Mouse (Mus musculus) WW6 (cell line): ENCODE measurements around the gene Etnppl.

Experiments
- DNase-seq: peaks from one replicate; pipeline ENCODE4 v3.0.0-alpha.2; 2013; ENCODE audit warnings: low read depth, low spot score

Gene Etnppl

GRCm38 (mm10) chr3:130617439-130617898 lies at the start of gene Etnppl:
Etnppl (plus strand) TSS chr3:130617448.
- DNase-seq = no peak

DNA sequence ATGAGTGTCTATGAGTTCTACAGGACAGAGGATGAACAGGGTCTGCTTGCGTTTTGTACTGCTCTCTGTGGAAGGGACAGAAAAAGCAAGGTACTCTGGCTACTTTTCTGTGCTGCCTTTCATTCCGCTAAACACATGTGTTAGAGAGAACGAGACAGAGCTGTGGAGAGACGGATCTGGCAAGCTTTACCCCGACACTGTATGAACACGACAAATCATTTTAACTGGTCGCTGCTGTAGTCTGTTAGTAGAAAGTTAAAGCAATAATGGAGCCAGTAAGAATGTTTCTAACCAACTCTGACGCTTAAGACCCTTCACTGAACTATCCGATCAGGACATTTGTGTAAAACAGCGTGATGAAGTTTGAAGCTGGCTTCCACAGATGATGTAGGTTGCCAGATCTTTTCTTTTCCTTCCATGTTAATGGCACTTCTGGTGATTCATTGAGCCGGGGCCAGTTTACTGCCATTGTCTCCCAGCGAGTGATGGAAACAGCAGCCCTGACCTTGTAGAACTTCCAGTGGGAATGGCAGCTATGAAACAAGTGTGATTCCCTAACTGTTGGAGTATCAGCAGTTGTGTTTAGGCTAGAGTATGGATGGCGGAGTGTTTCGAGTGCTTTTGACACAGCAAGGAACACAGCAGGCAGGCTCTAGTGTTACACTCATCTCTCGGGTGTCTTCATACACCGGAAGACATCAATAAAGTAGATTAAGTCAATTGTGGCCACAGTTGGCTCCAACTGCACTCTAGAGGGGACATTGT lies 48.7 kb upstream of the Etnppl start:
- no peak for DNase-seq

- no peak for DNase-seq
Measured at GRCm38 (mm10) chr3:130573243-130573642, 44.0 kb upstream of the Etnppl start.

GRCm38 (mm10) chr3:130574652-130575051 lies 42.6 kb upstream of the Etnppl start:
- no peak for DNase-seq

DNA sequence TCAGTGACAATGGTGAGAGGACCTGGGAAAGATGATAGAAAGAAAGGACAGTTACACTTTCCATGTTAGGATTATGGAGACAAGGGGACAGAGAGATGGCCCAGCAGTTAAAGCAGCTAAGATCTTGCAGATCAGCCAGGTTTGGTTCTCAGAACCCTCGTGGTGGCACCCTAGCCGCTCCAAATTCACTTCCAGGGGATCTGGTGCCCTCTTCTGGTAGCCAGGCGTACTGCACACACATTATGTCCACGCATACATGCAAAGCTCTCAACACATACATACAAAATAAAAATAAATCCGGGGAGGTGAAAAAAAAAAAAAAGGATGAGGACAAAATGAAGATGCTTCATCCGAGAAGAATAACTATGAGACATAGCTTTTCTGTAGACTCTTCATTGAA lies 40.6 kb upstream of the Etnppl start:
- DNase-seq = peak; percentile 29

DNA sequence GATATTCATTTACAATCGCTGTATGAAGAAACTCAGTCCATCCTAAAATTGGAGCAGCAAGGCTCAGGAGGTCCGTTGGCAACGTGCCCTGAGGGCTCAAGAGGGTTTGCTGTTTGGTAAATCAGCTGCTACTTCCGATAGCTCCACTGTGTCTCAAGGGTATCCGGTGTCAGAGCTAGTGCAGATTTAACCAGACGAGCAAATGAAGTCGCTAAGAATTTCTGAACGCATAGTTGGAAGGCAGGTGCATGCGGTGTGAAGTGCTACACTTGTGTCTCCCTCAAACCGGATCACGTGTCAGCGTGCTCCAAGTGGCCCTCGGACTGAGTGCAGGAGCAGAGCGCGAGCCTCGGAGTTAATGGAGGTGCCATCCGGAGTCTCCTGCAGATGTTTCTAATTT lies 37.7 kb upstream of the Etnppl start:
- no peak for DNase-seq

GRCm38 (mm10) chr3:130581577-130581976 lies 35.7 kb upstream of the Etnppl start:
- no peak for DNase-seq

- DNase-seq = no peak
Measured at GRCm38 (mm10) chr3:130582903-130583664, 34.2 kb upstream of the Etnppl start.

DNA sequence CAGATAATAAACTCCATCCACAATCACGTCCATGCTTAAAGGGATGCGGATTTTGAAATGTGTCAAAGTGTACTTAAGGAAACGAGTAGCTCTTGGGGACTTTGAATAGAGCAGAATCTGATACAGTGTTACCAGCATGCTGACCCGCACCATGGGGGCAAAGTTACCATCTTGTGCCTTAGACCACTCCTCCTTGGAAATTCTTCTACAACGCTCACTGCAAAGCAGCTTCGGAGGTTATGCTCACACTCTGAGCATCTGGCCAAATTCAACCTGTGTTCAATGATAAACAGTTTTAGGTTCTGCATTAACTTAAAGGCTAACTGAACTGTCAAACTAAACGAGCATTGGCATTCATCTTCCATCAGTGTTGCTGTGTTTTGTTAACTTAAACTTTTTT lies 33.2 kb upstream of the Etnppl start:
- DNase-seq = no peak

GRCm38 (mm10) chr3:130595050-130595449 lies 22.2 kb upstream of the Etnppl start:
- DNase-seq = no peak

GRCm38 (mm10) chr3:130601491-130601890 lies 15.8 kb upstream of the Etnppl start:
- DNase-seq = no peak

DNA sequence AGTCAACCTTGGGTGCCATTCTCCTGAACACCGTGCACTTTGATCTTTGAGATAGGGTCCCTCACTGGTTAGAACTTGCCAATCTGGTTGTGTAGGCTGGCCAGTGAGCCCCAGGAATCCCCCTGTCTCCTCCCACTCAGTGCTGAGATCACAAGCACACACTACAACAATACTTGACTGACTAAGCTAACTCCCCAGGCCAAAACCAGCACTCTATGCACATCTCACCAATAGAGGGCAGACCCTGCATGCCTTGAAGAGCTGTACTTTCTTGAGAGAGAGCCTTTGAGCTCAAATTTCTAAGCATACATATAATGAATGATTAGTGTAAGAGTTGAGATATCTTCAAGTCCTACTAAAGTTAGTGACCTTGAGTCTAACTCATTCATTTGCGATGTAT lies 9.3 kb upstream of the Etnppl start:
- DNase-seq = no peak

- no peak for DNase-seq
Measured at GRCm38 (mm10) chr3:130614444-130614843, 2.8 kb upstream of the Etnppl start.

DNA sequence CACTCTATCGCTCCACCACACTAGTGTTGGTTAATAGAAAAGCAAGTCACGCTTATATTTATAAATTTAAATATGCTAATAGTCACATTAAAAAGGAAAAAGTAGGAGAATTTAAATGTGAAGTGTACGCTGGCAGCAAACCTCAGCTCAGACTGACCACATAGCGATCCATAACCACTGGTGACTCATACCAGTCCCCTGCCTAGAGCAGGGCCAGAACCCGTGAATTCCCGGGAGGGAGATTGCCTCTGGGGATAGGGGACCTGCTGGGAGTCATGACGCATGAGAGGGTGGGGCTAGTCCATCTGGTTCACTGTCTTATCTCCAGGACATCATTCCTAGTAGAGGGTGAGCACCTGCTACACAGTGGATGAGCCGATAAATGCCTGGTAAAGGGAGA lies 1.6 kb upstream of the Etnppl start:
- DNase-seq = no peak

DNA sequence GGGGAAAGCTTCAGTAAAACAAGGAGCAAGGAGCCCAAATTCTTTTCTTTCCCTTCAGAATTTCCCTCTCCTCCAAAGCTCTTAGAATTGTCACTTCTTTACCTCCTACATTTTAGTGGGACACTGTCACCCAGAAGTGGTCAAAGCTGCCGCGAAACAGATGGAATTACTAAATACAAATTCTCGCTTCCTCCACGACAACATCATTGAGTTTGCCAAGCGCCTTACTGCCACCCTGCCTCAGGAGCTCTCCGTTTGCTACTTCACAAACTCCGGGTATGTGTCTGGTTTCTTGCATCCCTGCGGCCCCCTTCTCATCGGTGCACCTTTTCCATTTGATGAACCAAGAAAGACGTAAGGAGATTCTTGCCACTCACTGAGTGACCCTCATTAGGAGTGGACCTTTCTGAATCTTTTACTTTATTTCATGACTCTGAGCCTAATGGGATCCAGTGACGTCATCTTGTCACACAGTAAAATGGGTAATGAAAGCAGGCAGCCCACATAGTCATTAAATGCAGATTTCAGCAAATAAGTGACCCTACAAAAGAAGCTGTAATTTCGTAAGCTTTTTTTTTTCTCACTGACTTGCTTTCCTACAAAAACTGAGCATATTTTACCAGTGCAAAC lies 3.4 kb downstream of the Etnppl start:
- no peak for DNase-seq

DNA sequence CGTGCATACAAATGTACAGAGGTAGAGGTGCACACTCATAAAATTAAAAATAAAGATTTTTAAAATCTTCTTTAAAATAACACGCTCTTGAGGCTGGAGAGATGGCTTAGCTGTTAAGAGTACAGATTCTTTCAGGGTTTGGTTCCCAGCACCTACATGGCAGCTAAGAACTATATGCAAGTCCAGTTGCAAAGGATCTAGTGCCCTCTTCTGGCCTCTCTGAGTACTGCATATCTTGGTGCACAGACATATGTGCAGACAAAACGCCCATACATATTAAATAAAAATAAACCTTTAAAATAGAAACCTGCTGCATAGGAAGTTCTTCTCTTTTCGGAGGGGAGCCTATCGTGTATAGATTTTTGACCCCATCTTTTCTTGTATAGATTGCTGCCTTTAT lies 11.1 kb downstream of the Etnppl start:
- DNase-seq = no peak

- DNase-seq = no peak
Measured at GRCm38 (mm10) chr3:130633859-130634258, 16.6 kb downstream of the Etnppl start.

DNA sequence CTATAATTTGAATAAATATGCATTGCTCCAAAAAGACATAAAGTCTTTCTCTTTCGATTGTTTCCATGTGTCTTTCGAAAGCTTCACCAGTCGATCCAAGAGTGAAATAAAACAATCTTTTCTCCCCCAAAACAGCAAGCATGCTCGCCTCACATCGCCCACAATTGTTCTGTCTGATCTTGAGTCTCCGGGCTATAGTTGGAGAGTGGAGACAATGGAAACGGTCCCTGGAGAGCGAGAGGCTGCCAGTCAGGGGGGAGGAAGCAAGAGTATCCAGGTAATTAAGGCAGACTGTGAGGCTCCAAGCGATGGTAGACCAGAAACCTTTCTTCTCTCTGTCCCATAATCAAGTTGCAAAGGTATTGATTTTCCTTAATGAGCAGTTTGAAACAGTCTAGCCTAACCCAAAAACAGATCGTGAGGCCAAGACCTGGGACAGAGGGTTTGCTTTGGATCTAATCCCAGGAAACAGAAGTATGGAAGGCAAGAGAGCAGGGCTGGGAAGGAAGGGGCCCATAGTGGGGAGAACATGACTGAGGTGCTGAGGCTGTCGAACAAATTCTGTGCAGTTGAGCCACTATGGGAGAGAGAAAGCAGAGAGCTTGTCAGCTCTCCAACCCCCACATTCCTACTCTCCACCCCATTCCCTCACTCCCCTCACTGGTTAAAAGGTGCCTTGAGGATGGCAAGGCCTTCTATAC lies 29.0 kb downstream of the Etnppl start:
- no peak for DNase-seq

DNA sequence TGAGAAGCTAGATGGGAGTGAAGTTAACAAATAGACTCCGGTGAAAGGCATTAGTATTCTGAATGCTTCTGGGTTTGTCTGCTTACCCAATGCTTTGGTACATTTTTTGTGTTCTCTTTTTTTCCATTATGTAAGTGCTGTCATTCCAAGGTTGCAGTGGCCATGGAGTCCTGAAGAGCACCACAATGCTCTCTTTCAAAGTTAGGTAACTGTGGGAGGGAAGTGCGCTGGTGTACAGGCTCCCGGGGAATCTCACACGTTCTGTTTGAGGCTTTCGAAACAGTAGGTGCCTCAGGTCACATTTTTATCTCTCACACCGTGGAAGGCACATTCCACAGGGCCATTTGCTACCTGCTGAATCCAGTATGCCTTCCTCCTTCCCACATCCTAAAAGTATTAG lies 32.3 kb downstream of the Etnppl start:
- DNase-seq = no peak

- DNase-seq = no peak
Measured at GRCm38 (mm10) chr3:130660619-130661018, 43.4 kb downstream of the Etnppl start.

DNA sequence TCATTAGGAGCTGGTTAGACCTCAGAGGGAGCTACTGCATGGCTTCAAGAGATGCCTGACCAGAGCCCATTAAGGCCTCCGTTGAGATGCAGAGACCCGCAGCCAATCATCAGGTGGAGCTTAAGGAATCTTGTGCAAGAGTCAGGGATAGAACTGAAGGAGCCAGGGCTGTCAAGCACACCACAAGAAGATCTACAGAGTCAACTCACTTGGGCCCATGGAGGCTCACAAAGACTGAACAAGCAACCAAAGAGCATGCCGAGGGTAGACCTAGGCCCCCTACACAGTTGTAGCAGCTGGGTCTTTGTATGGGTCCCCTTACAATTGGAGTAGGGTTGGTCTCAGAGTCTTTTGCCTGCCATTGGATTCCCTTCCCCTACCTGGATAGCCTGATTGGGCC lies 45.2 kb downstream of the Etnppl start:
- no peak for DNase-seq

- DNase-seq = no peak
Measured at GRCm38 (mm10) chr3:130671291-130671690, 54.0 kb downstream of the Etnppl start.
